Mouse (Mus musculus) heart, embryonic 14.5 days (tissue): Measurements from ENCODE around the gene Gigyf1. TPM values are rescaled to one million over a fixed set of nuclear protein-coding genes. Genes with fewer than 3 reads are reported as not detected.

Experiments
- ATAC-seq: fragments of 200-750 bp; cut with Nextera tagmentation; 2 replicates; pipeline ENCODE4 v1.8.0; 2017; ENCODE audit warnings: low read depth, moderate TSS enrichment; ENCODE audit not compliant: insufficient number of reproducible peaks, insufficient read depth, low FRiP score
- H3K27ac ChIP-seq, 2 experiments: fragments of 200-500 bp in 1 of 2; fragments of 300-500 bp in 1 of 2; sonication (generic) in 1 of 2; replicated peaks in 1 of 2; 2 replicates each; pipeline ENCODE4 v1.5.1; 2012 to 2014; ENCODE audit warnings: low read depth in 2 of 2, low read length in 2 of 2, control low read depth in 1 of 2, mild to moderate bottlenecking in 1 of 2, mixed read lengths in 1 of 2; ENCODE audit not compliant: control insufficient read depth in 1 of 2, insufficient read depth in 1 of 2
- H3K27me3 ChIP-seq: fragments of 300-500 bp; sonication (generic); 2 replicates; pipeline ENCODE4 v1.6.1; 2014; ENCODE audit warnings: mild to moderate bottlenecking, low read length, control low read depth; ENCODE audit not compliant: control insufficient read depth, insufficient read depth
- H3K36me3 ChIP-seq: fragments of 300-500 bp; sonication (generic); 2 replicates; pipeline ENCODE4 v1.6.1; 2014; ENCODE audit warnings: mild to moderate bottlenecking, control low read depth, low read length, mixed read lengths; ENCODE audit not compliant: control insufficient read depth, insufficient read depth
- H3K4me1 ChIP-seq, 2 experiments: fragments of 200-500 bp in 1 of 2; fragments of 300-500 bp in 1 of 2; sonication (generic) in 1 of 2; 2 replicates each; pipeline ENCODE4 v1.6.1; 2012 to 2014; ENCODE audit warnings: low read length in 2 of 2, control low read depth in 1 of 2, mixed read lengths in 1 of 2; ENCODE audit not compliant: control insufficient read depth in 2 of 2, insufficient read depth in 2 of 2
- H3K4me2 ChIP-seq: fragments of 300-500 bp; sonication (generic); 2 replicates; pipeline ENCODE4 v1.6.1; 2014; ENCODE audit warnings: mild to moderate bottlenecking, low read length
- H3K4me3 ChIP-seq, 2 experiments: fragments of 200-500 bp in 1 of 2; fragments of 300-500 bp in 1 of 2; sonication (generic) in 1 of 2; 2 replicates each; pipeline ENCODE4 v1.5.1; 2012 to 2014; ENCODE audit warnings: low read length in 2 of 2, mild to moderate bottlenecking in 2 of 2, control low read depth in 1 of 2, low read depth in 1 of 2, moderate library complexity in 1 of 2; ENCODE audit not compliant: control insufficient read depth in 1 of 2, insufficient read depth in 1 of 2
- H3K9ac ChIP-seq: fragments of 300-500 bp; sonication (generic); 2 replicates; pipeline ENCODE4 v1.6.1; 2014; ENCODE audit warnings: mild to moderate bottlenecking, low read length
- H3K9me3 ChIP-seq: fragments of 300-500 bp; sonication (generic); 2 replicates; pipeline ENCODE4 v1.6.1; 2016; ENCODE audit warnings: low read length, control low read depth; ENCODE audit not compliant: control insufficient read depth
- WGBS: fragments of 180-500 bp; shearing (Covaris S2); extraction: QIAGEN DNeasy Blood & Tissue Kit; methylation state at CpG from one replicate; pipeline ENCODE4 v1.1.7; 2014; 5-methylcytosine and 5-hydroxymethylcytosine counted together
- polyA plus RNA-seq: library from polyadenylated mRNA; unstranded; fragments of >200 nt; fragmentation: Nextera tagmentation; extraction: Ambion mirVana; gene quantifications from 2 replicates; pipeline ENCODE4 v1.2.1, GENCODE M21; 2014

Gigyf1 gene
- polyA plus RNA-seq, 1 experiment from 2014 or later = 9.6 TPM

DNA sequence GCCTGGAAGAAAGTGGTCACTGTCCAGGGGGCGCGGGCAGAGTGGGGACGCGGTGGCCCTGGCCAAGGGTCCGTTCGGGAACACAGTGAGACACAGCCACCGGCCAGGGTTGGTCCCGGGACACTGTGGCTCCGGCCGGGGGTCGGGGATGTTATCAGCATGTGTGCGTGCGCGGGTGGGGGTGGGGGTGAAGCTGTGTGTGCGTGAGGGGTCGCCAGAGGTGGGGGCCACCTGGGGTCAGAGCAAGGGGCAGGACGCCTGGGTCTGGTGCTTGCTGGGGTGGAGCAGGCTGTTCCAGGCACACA is 32.5 kb upstream of the Gigyf1 start:
- no peak for ATAC-seq
- H3K4me1 ChIP-seq = peaks cover 0 to 4% of the 10 kb centered on the region in 2 experiments; a peak in 1 of 4 replicates
- H3K36me3 ChIP-seq = no peaks in the 10 kb centered on the region
- peaks cover 44% of the 10 kb centered on the region for H3K27me3 ChIP-seq
- H3K9me3 ChIP-seq = no peaks in the 10 kb centered on the region
- H3K4me2 ChIP-seq = peak overlapping the region; percentile 44
- WGBS = 3% methylated on average over 17 of the region's 17 CpGs
- H3K9ac ChIP-seq = no peak overlapping the region
- H3K27ac ChIP-seq = no peak overlapping the region
- peak overlapping the region in 1 of 2 experiments; percentile 9; a peak in 1 of 4 replicates for H3K4me3 ChIP-seq

DNA sequence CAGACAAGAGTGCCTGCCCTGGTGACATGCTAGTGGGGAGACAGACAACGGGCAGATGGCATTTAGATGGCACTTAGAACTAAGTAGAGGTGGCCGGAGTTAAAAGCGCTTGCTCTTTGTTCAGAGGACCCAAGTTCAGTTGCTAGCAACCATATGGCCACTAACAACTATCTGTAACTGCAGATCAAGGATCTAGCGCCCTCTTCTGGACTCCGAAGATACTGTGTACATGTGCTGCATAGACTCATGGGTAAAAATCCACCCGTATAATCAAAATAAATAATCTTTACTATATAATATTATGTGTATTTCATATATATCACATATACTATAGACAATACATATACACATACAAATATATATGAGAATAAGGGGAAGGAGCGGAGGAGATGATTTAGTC is 30.7 kb upstream of the Gigyf1 start:
- Histone ChIP-seq H3K9me3 (no peaks in the 10 kb centered on the region), H3K27me3 (peaks cover 44% of the 10 kb centered on the region), H3K36me3 (no peaks in the 10 kb centered on the region), H3K4me2 (no peak overlapping the region), H3K4me3 (no peak overlapping the region), H3K9ac (no peak overlapping the region), H3K4me1 (peaks cover 0 to 2% of the 10 kb centered on the region in 2 experiments; a peak in 1 of 4 replicates), H3K27ac (no peak overlapping the region)
- whole genome bisulfite sequencing = 80% methylated on average over 7 of the region's 7 CpGs
- ATAC-seq = no peak

DNA sequence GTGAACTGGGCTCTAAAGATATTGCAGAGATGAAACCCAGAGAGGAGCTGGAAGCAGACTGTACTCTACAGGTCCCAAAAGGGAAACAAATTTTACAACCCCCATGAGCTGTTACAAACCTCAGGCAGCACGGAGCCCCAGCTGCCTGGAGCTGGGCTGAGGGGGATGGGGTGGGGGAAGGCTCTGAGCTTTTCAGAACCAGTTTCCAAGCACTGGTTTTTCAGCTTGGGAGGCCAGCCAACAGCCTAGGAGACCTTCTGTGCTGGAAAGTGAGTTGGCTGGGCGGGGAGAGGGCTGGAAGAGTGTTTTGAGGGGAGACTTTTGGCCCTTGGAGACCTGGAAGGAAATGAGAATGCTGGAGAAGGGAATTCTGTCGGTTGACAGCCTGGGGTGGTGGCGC is 26.8 kb upstream of the Gigyf1 start:
- H3K36me3 ChIP-seq = no peaks in the 10 kb centered on the region
- no peak overlapping the region for H3K9ac ChIP-seq
- ATAC-seq = no peak
- WGBS = 50% methylated on average over 4 of the region's 4 CpGs
- no peak overlapping the region for H3K4me3 ChIP-seq
- no peak overlapping the region for H3K4me2 ChIP-seq
- H3K27me3 ChIP-seq = peaks cover 10% of the 10 kb centered on the region
- no peak overlapping the region for H3K27ac ChIP-seq
- no peaks in the 10 kb centered on the region for H3K9me3 ChIP-seq
- H3K4me1 ChIP-seq = no peaks in the 10 kb centered on the region

DNA sequence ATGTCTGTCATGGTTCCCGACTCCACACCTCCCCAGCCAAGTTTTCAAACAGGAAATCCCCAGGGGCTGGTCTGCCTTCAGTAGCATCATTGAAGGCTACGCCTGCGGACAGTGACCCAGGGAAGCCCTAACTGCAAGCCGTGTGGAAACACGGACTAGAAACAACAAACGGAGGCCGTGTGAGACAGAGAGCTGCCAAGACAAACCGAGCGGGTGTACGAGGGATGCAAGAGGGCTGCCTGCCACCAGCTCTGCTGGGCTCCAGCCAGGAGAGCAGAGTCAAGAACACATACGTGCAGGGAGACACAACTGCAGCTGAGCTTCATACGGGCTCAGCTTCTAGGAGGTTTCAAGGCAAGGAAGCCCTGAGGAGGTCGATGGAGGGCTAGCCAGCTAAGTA is 24.5 kb upstream of the Gigyf1 start:
- Histone ChIP-seq H3K9me3 (no peaks in the 10 kb centered on the region), H3K36me3 (no peaks in the 10 kb centered on the region), H3K9ac (no peak overlapping the region), H3K4me3 (no peak overlapping the region), H3K27ac (no peak overlapping the region), H3K4me1 (no peaks in the 10 kb centered on the region), H3K27me3 (no peaks in the 10 kb centered on the region), H3K4me2 (no peak overlapping the region)
- peak; percentile 55 for ATAC-seq
- WGBS = 56% methylated on average over 13 of the region's 13 CpGs

DNA sequence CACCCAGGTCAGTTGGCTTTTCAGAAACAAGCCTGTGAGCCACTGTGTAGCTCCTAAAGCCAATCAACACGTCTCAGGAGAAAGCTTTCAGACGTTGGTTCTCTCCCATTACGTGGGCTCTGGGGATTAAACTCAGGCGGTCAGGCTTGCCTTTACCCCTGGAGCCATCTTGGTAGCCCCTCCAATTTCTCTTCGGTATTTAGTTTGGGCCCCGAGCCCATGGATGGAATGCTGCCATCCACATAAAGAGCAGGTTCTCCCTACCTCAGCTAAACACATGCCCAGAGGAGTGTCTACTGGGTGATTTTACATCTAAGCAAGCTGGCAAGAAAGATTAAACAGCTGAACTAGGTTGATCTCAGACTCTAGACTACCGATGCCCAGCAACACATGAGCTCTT is 18.2 kb upstream of the Gigyf1 start:
- Histone ChIP-seq H3K4me2 (no peak overlapping the region), H3K36me3 (peaks cover 8% of the 10 kb centered on the region; the same call in 1 of the 2 replicates), H3K4me3 (no peak overlapping the region), H3K9ac (no peak overlapping the region), H3K4me1 (peaks cover 3 to 12% of the 10 kb centered on the region in 2 experiments; a peak in 3 of 4 replicates), H3K27me3 (no peaks in the 10 kb centered on the region), H3K9me3 (no peaks in the 10 kb centered on the region), H3K27ac (no peak overlapping the region)
- WGBS = 87% methylated on average over 7 of the region's 7 CpGs
- no peak for ATAC-seq

DNA sequence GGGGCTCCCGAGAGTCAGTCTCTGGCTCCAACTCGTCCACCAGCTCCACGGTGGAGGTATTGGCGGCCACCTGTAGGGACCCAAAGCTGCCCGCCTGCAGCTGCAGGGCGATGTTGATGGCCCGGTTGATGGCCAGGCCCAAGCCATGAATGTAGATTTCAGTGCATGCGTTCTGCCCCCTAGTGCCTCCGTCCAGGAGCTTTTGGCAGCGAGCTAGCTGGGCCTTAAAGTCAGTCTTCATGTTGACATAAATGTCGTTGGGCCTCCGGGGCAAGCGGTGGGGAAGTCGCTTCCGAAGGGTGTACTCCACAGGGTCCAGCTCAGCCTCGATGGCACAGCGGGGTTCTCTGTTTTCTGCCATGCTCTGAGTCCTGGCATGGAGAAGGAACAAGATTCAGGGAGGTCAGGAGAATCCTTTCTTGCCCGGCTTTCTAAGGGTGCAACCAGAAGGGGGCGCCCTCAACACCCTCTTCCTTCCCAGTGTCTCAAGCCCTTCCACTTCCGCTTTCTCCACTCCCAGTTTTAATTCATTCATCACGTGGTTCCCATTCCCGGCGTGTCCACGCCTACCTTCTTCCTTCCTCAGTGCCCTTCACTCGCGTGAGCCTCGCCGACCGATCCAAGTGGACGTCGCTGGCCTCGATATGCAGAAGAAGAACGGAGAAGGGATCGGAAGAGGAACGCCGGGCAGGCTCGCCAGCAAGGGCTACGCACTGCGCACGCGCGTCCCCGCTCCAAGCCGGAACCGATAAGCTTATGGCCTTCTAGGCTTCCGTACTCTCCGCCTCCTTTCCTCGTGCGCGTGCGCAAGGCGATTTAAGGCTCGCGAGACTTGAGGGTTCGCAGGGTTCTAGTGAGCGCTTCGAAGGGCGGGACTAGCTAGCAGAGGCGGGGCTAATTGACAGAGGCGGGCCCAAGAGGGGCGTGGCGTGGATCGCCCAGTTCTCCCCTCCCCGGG is 16.4 kb upstream of the Gigyf1 start, which contains the start of gene Pop7:
TSS of gene Pop7 (minus strand) at position 810 of the 958 bp plus-strand sequence.
- Histone ChIP-seq H3K4me2 (peak within 1 kb of the TSS; percentile 82), H3K9me3 (peaks cover 3% of the 10 kb centered on the region), H3K9ac (peak within 1 kb of the TSS; percentile 88), H3K36me3 (peaks cover 8% of the 10 kb centered on the region; the same call in 1 of the 2 replicates), H3K27ac (peak within 1 kb of the TSS; percentile 98 to 99), H3K4me1 (peaks cover 3 to 12% of the 10 kb centered on the region in 2 experiments; a peak in 3 of 4 replicates), H3K27me3 (no peaks in the 10 kb centered on the region), H3K4me3 (peak within 1 kb of the TSS; percentile 73 to 85)
- ATAC-seq = peak; percentile 97
- 4% methylated on average over 63 of the region's 64 CpGs for WGBS

DNA sequence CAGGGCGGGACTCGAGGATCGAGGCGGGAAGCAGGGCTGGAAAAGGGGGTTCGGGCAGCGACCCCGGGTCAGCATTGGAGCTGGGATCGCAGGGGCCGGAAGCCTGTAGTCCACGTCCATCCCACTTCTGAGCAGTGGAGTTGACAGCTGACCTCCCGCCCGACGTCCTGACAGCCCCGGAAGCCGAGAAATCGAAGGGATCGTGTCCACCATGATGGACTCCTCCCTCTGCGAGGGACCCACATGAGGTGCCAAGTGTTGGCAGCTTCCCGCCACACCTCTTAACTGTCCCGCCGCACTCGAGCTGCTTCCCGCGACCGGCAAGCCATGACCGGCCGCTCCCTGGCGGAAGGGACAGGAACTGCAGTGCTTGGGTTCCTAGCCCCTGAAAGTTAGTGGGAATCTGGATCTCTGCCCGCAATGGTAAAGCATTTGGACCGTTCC is 15.7 kb upstream of the Gigyf1 start:
- peak; percentile 87 for ATAC-seq
- Histone ChIP-seq H3K36me3 (peaks cover 8% of the 10 kb centered on the region; the same call in 1 of the 2 replicates), H3K9me3 (peaks cover 3% of the 10 kb centered on the region), H3K4me1 (peaks cover 3 to 12% of the 10 kb centered on the region in 2 experiments; a peak in 3 of 4 replicates), H3K27me3 (no peaks in the 10 kb centered on the region), H3K4me2 (peak overlapping the region; percentile 61), H3K27ac (peak overlapping the region; percentile 90 to 98), H3K4me3 (peak overlapping the region; percentile 59 to 73), H3K9ac (peak overlapping the region; percentile 73)
- WGBS = under 1% methylated on average over 24 of the region's 30 CpGs
